Mouse (Mus musculus) limb, embryonic 14.5 days (tissue): Measurements from ENCODE around the gene Lpcat3. TPM values are rescaled to one million over a fixed set of nuclear protein-coding genes. Genes with fewer than 3 reads are reported as not detected.
A peak's percentile ranks its signal among the peaks of the same experiment; 100 is the strongest.

Experiments used
- ATAC-seq: fragments of 200-750 bp; cut with Nextera tagmentation; 2 replicates; pipeline ENCODE4 v1.8.0; 2017; ENCODE audit warnings: low read depth, moderate number of reproducible peaks, moderate TSS enrichment; ENCODE audit not compliant: low FRiP score
- DNase-seq: peaks from one replicate; pipeline ENCODE4 v3.0.0-alpha.2; 2015; ENCODE audit warnings: low spot score
- H3K27ac ChIP-seq: fragments of 300-500 bp; sonication (generic); replicated peaks from 2 replicates; pipeline ENCODE4 v1.5.1; 2014; ENCODE audit warnings: low read depth, mild to moderate bottlenecking, low read length, moderate library complexity, mixed read lengths
- H3K27me3 ChIP-seq: fragments of 300-500 bp; sonication (generic); 2 replicates; pipeline ENCODE4 v1.6.1; 2014; ENCODE audit warnings: low read length, mixed read lengths; ENCODE audit not compliant: control insufficient read depth, insufficient read depth
- H3K36me3 ChIP-seq: fragments of 300-500 bp; sonication (generic); 2 replicates; pipeline ENCODE4 v1.6.1; 2014; ENCODE audit warnings: mild to moderate bottlenecking, low read length, moderate library complexity, mixed read lengths; ENCODE audit not compliant: control insufficient read depth, insufficient read depth
- H3K4me1 ChIP-seq: fragments of 300-500 bp; sonication (generic); 2 replicates; pipeline ENCODE4 v1.6.1; 2014; ENCODE audit warnings: antibody characterized with exemption, low read length, mixed read lengths; ENCODE audit not compliant: control insufficient read depth, insufficient read depth
- H3K4me2 ChIP-seq: fragments of 300-500 bp; sonication (generic); replicated peaks from 2 replicates; pipeline ENCODE4 v1.6.1; 2014; ENCODE audit warnings: low read depth, mild to moderate bottlenecking, low read length, moderate library complexity; ENCODE audit not compliant: severe bottlenecking
- H3K4me3 ChIP-seq: fragments of 300-500 bp; sonication (generic); replicated peaks from 2 replicates; pipeline ENCODE4 v1.5.1; 2014; ENCODE audit warnings: low read length
- H3K9ac ChIP-seq: fragments of 300-500 bp; sonication (generic); 2 replicates; pipeline ENCODE4 v1.6.1; 2014; ENCODE audit warnings: mild to moderate bottlenecking, low read depth, low read length, moderate library complexity; ENCODE audit not compliant: severe bottlenecking
- H3K9me3 ChIP-seq: fragments of 300-500 bp; sonication (generic); 2 replicates; pipeline ENCODE4 v1.6.1; 2016; ENCODE audit warnings: low read length; ENCODE audit not compliant: control insufficient read depth
- POLR2A ChIP-seq: fragments of 200-500 bp; IDR thresholded peaks from 2 replicates; pipeline ENCODE4 v1.8.0; 2012; ENCODE audit warnings: inconsistent platforms, mild to moderate bottlenecking, moderate library complexity, borderline replicate concordance; ENCODE audit not compliant: insufficient read depth, insufficient read length; ENCODE audit errors: extremely low read depth
- WGBS: fragments of 180-500 bp; shearing (Covaris S2); extraction: QIAGEN DNeasy Blood & Tissue Kit; methylation state at CpG from one replicate; pipeline ENCODE4 v1.1.7; 2014; 5-methylcytosine and 5-hydroxymethylcytosine counted together
- polyA plus RNA-seq, 2 experiments: library from polyadenylated mRNA; depleted of rRNA in 1 of 2; stranded (reverse) in 1 of 2; unstranded in 1 of 2; fragments of >200 nt; fragmentation: Nextera tagmentation in 1 of 2; extraction: Ambion mirVana in 1 of 2; gene quantifications; 2 replicates each; pipeline versions ENCODE4 v1.2.1 to v1.2.3; 2012 to 2014

Lpcat3 gene
- polyA plus RNA-seq, 2 experiments, result 49.3 to 80.8 TPM

- DNase-seq, result no peak
- H3K27ac ChIP-seq, result no peak overlapping the region
- whole genome bisulfite sequencing, result 79% methylated on average over 7 of the region's 7 CpGs
- no peak overlapping the region for H3K4me3 ChIP-seq
- no peaks in the 10 kb centered on the region for H3K27me3 ChIP-seq
- no peak for TF ChIP-seq POLR2A
- ATAC-seq, result no peak
- no peaks in the 10 kb centered on the region for H3K9me3 ChIP-seq
- no peaks in the 10 kb centered on the region for H3K4me1 ChIP-seq
- H3K4me2 ChIP-seq, result no peak overlapping the region
- H3K9ac ChIP-seq, result no peak overlapping the region
- no peaks in the 10 kb centered on the region for H3K36me3 ChIP-seq
Observed at GRCm38 (mm10) chr6:124731038-124731437, 68.2 kb downstream of the Lpcat3 start.

- ATAC-seq (no peak), DNase-seq (no peak)
- Histone ChIP-seq H3K9ac (no peak overlapping the region), H3K4me1 (no peaks in the 10 kb centered on the region), H3K36me3 (no peaks in the 10 kb centered on the region), H3K27ac (no peak overlapping the region), H3K4me3 (no peak overlapping the region), H3K27me3 (no peaks in the 10 kb centered on the region), H3K9me3 (no peaks in the 10 kb centered on the region), H3K4me2 (no peak overlapping the region)
- no peak for TF ChIP-seq POLR2A
- WGBS, result 45% methylated on average over 19 of the region's 19 CpGs
Observed at GRCm38 (mm10) chr6:124732476-124733370, 69.9 kb downstream of the Lpcat3 start.

- Histone ChIP-seq H3K4me2 (no peak overlapping the region), H3K27ac (no peak overlapping the region), H3K36me3 (no peaks in the 10 kb centered on the region), H3K9me3 (no peaks in the 10 kb centered on the region), H3K9ac (no peak overlapping the region), H3K4me3 (no peak overlapping the region), H3K27me3 (no peaks in the 10 kb centered on the region), H3K4me1 (0 out of 2 replicates have a peak, but pooled peaks cover under 1% of the 10 kb centered on the region)
- WGBS, result 81% methylated on average over 3 of the region's 3 CpGs
- ATAC-seq (no peak), DNase-seq (no peak)
- TF ChIP-seq POLR2A, result no peak
Observed at GRCm38 (mm10) chr6:124734417-124734816, 71.6 kb downstream of the Lpcat3 start.

- no peaks in the 10 kb centered on the region for H3K27me3 ChIP-seq
- no peak for TF ChIP-seq POLR2A
Observed at GRCm38 (mm10) chr6:124737040-124737439, 74.2 kb downstream of the Lpcat3 start.

GRCm38 (mm10) chr6:124738511-124739023 lies 75.7 kb downstream of the Lpcat3 start, which contains the start of gene Ptpn6:
Gene Ptpn6, minus strand, starts transcription at chr6:124738714.
- DNase-seq (no peak), ATAC-seq (no peak)
- WGBS, result 30% methylated on average over 15 of the region's 15 CpGs

More at GRCm38 (mm10) chr6:124737040-124737439, 74.2 kb downstream of the Lpcat3 start:
- Histone ChIP-seq H3K36me3 (no peaks in the 10 kb centered on the region), H3K9ac (no peak overlapping the region), H3K9me3 (no peaks in the 10 kb centered on the region), H3K27ac (no peak overlapping the region), H3K4me3 (no peak overlapping the region), H3K4me2 (no peak overlapping the region), H3K4me1 (peaks cover 7% of the 10 kb centered on the region)
- ATAC-seq, result no peak
- 89% methylated on average over 11 of the region's 11 CpGs for WGBS
- no peak for DNase-seq

More at GRCm38 (mm10) chr6:124738511-124739023, 75.7 kb downstream of the Lpcat3 start, which contains the start of gene Ptpn6:
- Histone ChIP-seq H3K9me3 (no peaks in the 10 kb centered on the region), H3K36me3 (peaks cover 14% of the 10 kb centered on the region), H3K9ac (no peak within 1 kb of the TSS; the same call in 1 of the 2 replicates), H3K4me3 (no peak within 1 kb of the TSS), H3K4me2 (0 out of 2 replicates have a peak within 1 kb of the TSS, but pooled peaks have one; percentile 6), H3K27me3 (no peaks in the 10 kb centered on the region), H3K27ac (no peak within 1 kb of the TSS), H3K4me1 (peaks cover 7% of the 10 kb centered on the region)
- TF ChIP-seq POLR2A, result no peak
